Mouse (Mus musculus): ENCODE measurements around the gene Spns3.
"Not testable (repeated sequence)": the region's sequence is repeated elsewhere in the genome, so short reads cannot be mapped to it uniquely, and the experiment has no call there.

The Spns3 gene

DNA sequence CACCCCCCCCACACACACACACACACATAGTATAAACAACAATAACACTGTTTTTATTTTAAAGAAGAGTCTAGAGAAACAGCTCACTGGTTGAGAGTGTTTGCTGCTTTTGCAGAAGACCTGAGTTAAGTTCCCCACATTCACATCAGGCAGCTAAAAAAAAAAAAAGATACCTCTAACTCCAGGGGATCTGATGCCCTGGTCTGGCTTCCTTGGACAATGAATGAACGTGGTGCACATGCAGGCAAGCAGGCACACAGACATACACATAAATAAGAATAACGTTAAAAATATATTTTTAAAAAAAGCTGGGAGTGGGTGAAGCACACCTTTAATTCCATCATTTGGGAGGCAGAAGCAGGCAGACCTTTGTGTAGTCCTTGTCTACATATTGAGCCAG is 6.6 kb upstream of the Spns3 start:
- no peak for DNase-seq

- DNase-seq = no peak
Observed at GRCm38 (mm10) chr11:72556470-72556869, 6.2 kb upstream of the Spns3 start.

DNA sequence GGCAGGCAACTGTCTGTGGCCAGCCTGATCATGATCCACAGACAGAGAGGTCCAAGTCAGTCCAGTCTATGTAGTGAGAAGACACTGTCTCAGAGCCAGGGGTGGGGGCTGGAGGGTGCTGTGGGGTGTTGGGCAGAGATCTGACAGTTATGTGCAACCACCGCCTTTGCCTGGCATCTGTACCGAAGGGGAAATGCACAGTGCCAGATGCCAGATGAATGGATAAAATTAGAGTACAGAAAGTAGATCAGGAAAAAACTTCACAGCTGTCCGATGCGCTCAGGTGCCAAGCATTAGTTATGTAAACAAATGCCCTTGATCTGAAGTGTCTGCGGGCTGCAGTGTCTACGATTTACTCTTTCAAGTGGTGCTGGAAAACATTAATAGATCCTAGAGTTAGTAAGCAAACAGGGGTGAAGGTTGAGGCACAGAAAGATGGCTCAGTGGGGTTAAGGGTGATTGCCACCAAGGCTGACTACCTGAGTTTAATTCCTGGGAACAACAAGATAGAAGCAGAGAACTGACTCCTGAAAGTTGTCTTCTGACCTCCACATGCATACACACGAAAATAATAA is 1.3 kb upstream of the Spns3 start:
- no peak for DNase-seq

DNA sequence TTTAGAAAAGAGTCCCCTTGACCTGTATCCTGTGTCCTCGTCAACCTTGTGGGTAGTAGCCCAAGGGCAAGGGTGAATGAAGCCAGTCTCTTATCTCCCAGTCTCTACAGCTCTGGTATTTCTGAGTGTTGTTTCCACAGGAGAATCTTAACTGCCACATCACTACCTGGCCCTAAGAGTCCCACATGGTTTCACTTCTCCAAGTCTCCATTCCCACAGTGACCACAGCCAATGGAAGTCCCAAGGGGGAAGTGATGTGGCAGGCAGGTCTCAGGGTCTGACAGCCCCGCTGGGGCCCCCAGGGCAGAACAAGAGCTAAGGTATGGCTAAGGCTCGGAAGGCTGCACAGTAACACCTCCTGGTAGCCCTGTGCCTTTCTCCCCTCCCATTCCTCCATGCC is 3.1 kb downstream of the Spns3 start:
- DNase-seq = no peak

GRCm38 (mm10) chr11:72544716-72545115 is 5.6 kb downstream of the Spns3 start:
- DNase-seq = no peak

GRCm38 (mm10) chr11:72543692-72544091 is 6.6 kb downstream of the Spns3 start:
- not testable (repeated sequence) for DNase-seq

GRCm38 (mm10) chr11:72542586-72542985 is 7.7 kb downstream of the Spns3 start:
- DNase-seq = no peak

GRCm38 (mm10) chr11:72541928-72542327 is 8.4 kb downstream of the Spns3 start:
- DNase-seq = no peak

DNA sequence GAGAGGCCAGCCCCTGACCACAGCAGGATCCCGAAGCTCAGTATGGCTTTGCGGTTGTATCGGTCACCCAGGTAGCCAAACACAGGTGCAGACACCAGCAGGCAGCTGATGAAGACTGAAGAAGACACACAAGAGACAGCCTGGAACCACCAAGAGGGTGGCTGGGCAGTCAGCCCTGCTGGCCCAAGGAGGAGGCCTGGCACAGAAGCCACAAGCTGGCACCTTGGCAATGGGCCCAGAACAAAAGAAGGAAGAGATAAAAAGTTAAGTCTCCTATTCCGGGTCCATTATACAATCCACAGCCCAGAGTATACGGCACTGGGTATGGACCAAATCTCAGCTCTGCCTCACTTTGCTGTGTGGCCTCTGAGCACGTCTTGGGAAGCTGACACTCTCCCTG is 9.9 kb downstream of the Spns3 start:
- peak; percentile 62 for DNase-seq

DNA sequence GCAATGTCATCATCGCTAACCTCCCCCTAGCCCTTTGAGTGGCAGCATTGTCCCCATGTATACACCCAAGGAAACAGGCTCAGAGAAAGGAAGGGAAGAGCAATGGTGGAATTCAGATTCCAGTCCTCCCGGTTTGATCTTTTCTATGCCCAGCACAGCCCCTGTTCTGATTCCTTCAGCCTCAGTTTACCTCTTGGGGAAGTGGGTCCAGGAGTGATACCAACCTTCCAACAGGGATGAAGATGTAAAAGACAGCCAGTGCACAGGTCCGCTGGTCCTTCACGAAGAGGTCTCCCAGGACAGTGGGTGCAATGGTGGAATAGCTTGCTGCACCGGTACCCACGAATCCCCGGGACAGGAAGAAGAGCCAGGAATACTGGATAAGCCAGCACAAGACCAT is 11.5 kb downstream of the Spns3 start:
- no peak for DNase-seq

- DNase-seq = no peak
Observed at GRCm38 (mm10) chr11:72538037-72538755, 12.1 kb downstream of the Spns3 start.

DNA sequence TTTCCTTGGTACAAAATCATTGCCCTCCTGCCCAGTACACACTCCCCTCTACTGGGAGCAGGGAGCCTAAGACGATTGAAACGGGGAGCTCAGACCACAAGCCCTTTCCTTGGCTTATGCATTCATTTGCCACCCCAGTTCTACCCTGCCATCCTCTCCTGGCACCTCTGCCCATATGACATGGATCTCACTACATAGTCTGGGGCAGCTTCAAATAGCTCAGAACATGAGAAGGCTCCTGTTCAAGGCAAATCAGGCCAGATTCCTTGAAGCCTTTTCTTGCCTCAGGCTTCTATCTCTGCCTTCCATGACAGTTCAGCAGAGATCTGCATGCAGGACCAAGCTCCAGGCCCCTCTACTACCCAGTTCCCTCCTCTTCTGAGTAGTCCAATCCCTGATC is 12.8 kb downstream of the Spns3 start:
- no peak for DNase-seq

DNA sequence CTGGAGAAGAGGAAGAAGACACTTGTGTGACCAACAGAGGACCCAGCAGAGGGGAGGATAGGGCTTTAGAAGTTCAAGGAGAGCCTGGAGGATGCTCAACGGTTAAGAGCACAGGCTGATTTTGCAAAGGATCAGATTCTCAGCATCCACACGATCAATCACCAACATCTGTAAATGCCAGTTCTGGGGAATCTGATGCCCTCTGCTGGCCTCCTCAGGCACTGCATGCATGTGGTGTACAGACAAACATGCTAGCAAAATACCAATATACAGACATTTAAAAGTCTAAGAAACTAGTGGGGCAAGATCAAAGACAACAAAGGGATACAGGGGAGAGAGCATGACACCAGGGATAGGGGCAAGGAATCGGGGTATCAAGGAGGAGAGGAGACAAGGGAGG is 14.8 kb downstream of the Spns3 start:
- DNase-seq = no peak

- no peak for DNase-seq
Observed at GRCm38 (mm10) chr11:72532890-72533289, 17.4 kb downstream of the Spns3 start.

GRCm38 (mm10) chr11:72531632-72532031 is 18.7 kb downstream of the Spns3 start:
- DNase-seq = no peak

GRCm38 (mm10) chr11:72531144-72531543 is 19.2 kb downstream of the Spns3 start:
- DNase-seq = no peak

DNA sequence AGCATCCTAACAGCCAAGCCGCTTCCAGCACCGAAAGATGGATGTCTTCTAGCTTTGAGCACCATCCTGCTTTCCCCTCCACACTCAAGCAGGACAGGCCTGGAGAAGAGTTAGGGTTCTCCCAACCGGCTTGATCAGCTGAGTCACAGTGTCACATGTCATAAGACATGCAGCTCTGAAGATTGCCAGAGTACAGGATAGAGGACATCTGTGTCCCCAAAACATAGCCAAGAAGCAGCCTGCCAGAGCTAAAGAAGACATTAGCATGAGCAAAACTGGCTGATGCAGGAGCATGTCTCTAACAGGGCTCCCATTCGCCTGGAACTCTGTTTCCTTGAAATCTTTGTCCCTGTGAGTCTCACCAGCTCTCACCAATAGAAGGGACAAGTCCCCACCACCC is 24.1 kb downstream of the Spns3 start:
- DNase-seq = no peak

GRCm38 (mm10) chr11:72523711-72524110 is 26.6 kb downstream of the Spns3 start:
- DNase-seq = no peak

- DNase-seq = peak; percentile 45 to 49
Observed at GRCm38 (mm10) chr11:72522616-72523041, 27.7 kb downstream of the Spns3 start.

- DNase-seq = no peak
Observed at GRCm38 (mm10) chr11:72521598-72522541, 28.4 kb downstream of the Spns3 start.

GRCm38 (mm10) chr11:72519895-72520294 is 30.4 kb downstream of the Spns3 start:
- DNase-seq = no peak

DNA sequence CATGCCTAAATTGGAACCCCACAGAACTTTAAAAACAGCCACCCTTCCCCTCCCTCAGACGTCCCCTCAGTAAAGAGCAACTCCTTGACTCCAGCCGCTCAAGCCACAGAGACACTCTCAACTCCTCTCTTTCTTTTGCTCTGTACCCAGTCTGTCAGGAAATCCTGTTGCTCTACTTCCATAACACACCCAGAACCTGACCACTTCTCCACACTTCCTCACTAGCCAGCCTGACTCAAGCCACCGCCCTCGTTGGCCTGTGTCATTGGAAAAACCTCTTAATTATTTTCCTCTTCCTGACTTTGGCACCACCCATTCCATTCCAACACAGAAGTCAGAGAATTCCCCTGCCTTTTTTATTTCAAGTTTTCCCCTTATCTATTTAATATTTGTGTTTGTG is 31.1 kb downstream of the Spns3 start:
- DNase-seq = no peak

- DNase-seq = no peak
Observed at GRCm38 (mm10) chr11:72518449-72518848, 31.9 kb downstream of the Spns3 start.

- DNase-seq = no peak
Observed at GRCm38 (mm10) chr11:72514967-72515366, 35.3 kb downstream of the Spns3 start.

All from cerebellum, postnatal 36 days (tissue).